ENCODE assay signal across 21 mouse cellular contexts in genomic region chr1:74088569-74088968, GRCm38 (mm10). TPM values are rescaled to one million over a fixed set of nuclear protein-coding genes. Genes with fewer than 3 reads are reported as not detected.
DNase-seq lines count a peak whose midpoint lies in the region; ATAC-seq and TF ChIP-seq lines count a peak whose summit lies in the region.
"Had no signal": no experiment of that assay in that cellular context is flagged by ENCODE, and none has a peak within 500 bp of the region (broad histone marks: within the 10 kb centered on the region; RNA-seq: fewer than 3 reads in every experiment).

No protein-coding gene starts in this region.

- H3K9ac ChIP-seq in kidney, embryonic 16.5 days (replicated peaks; ENCODE audit: low read length), result no peak overlapping the region
- no peak overlapping the region; the same call in 1 of the 2 replicates for H3K9ac ChIP-seq in embryonic facial prominence, embryonic 14.5 days (ENCODE audit: low read depth, low read length)
- no peak overlapping the region for H3K9ac ChIP-seq in limb, embryonic 15.5 days
- H3K9ac ChIP-seq: forebrain, embryonic 12.5 days had no signal

- TF ChIP-seq CTCF in kidney, adult 2 months (conservative IDR thresholded peaks at IDR 0.05; ENCODE audit: insufficient read depth, insufficient read length, low read depth, low read length), result no peak

- H3K4me2 ChIP-seq in kidney, embryonic 16.5 days (replicated peaks; ENCODE audit: low read depth, low read length), result no peak overlapping the region
- H3K4me2 ChIP-seq in embryonic facial prominence, embryonic 14.5 days (ENCODE audit: low read depth, low read length), result peak overlapping the region; percentile 66
- peak overlapping the region; percentile 55 for H3K4me2 ChIP-seq in limb, embryonic 15.5 days
- H3K4me2 ChIP-seq: forebrain, embryonic 12.5 days had no signal

- no peaks in the 10 kb centered on the region for H3K36me3 ChIP-seq in kidney, adult 2 months (ENCODE audit: control insufficient read depth, insufficient read depth, low read length)
- H3K36me3 ChIP-seq in kidney, embryonic 16.5 days (ENCODE audit: insufficient read depth, low read length), result no peaks in the 10 kb centered on the region
- no peaks in the 10 kb centered on the region for H3K36me3 ChIP-seq in embryonic facial prominence, embryonic 14.5 days (ENCODE audit: control insufficient read depth, insufficient read depth, low read length)
- H3K36me3 ChIP-seq in limb, embryonic 15.5 days, result no peaks in the 10 kb centered on the region
- H3K36me3 ChIP-seq: forebrain, embryonic 12.5 days; midbrain, embryonic 10.5 days had no signal

- no peak for ATAC-seq in kidney, embryonic 16.5 days (ENCODE audit: low FRiP score, low TSS enrichment)
- no peak for ATAC-seq in embryonic facial prominence, embryonic 14.5 days (ENCODE audit: low read depth)
- ATAC-seq in limb, embryonic 15.5 days (ENCODE audit: insufficient number of reproducible peaks, low FRiP score, low TSS enrichment, low read depth), result no peak

- H3K4me3 ChIP-seq in kidney, adult 2 months (ENCODE audit: insufficient read depth, low read depth, low read length), result peak overlapping the region; percentile 54; the same call in 1 of the 2 replicates
- no peak overlapping the region for H3K4me3 ChIP-seq in kidney, embryonic 16.5 days (ENCODE audit: low read length)
- no peak overlapping the region for H3K4me3 ChIP-seq in embryonic facial prominence, embryonic 14.5 days (ENCODE audit: low read depth, low read length)
- H3K4me3 ChIP-seq in limb, embryonic 15.5 days, result peak overlapping the region; percentile 46; the same call in 1 of the 2 replicates
- H3K4me3 ChIP-seq: forebrain, embryonic 12.5 days; left cerebral cortex, adult 2 months; midbrain, embryonic 10.5 days had no signal

- peak; percentile 97 for DNase-seq in heart, adult 11 months
- DNase-seq in heart, postnatal 25 days (ENCODE audit: low spot score), result no peak
- DNase-seq in kidney, adult 2 months, result no peak
- no peak for DNase-seq in embryonic facial prominence, embryonic 14.5 days (ENCODE audit: low spot score)
- DNase-seq in urinary bladder, postnatal 14 days (ENCODE audit: low spot score), result no peak
- DNase-seq: adrenal gland, postnatal 14 days; cerebellum, adult 9-11 months; kidney, adult 18-20 months; kidney, postnatal 36 days; layer of hippocampus, adult 9-11 months; lung, adult 18-20 months; retina, postnatal 1 day; thymus, adult 2 months had no signal

- TF ChIP-seq POLR2A in kidney, adult 2 months (IDR thresholded peaks at IDR 0.05; ENCODE audit: low read depth, low read length), result no peak

- H3K27ac ChIP-seq in kidney, adult 2 months (ENCODE audit: insufficient read depth, low read depth, low read length), result no peak overlapping the region
- H3K27ac ChIP-seq in kidney, embryonic 16.5 days (ENCODE audit: low read length), result no peak overlapping the region
- no peak overlapping the region for H3K27ac ChIP-seq in embryonic facial prominence, embryonic 14.5 days (replicated peaks; ENCODE audit: low read depth, low read length)
- H3K27ac ChIP-seq in limb, embryonic 15.5 days, result no peak overlapping the region
- H3K27ac ChIP-seq: forebrain, embryonic 12.5 days; left cerebral cortex, adult 2 months; macrophage; midbrain, embryonic 10.5 days had no signal

- no peaks in the 10 kb centered on the region for H3K9me3 ChIP-seq in kidney, embryonic 16.5 days (ENCODE audit: low read length)
- no peaks in the 10 kb centered on the region for H3K9me3 ChIP-seq in embryonic facial prominence, embryonic 14.5 days (ENCODE audit: control insufficient read depth, low read length)
- no peaks in the 10 kb centered on the region for H3K9me3 ChIP-seq in limb, embryonic 15.5 days
- H3K9me3 ChIP-seq: forebrain, embryonic 12.5 days; midbrain, embryonic 10.5 days had no signal

- WGBS in kidney, adult 2 months, result 68% methylated on average over 1 of the region's 1 CpGs
- 75% methylated on average over 1 of the region's 1 CpGs for WGBS in kidney, embryonic 16.5 days
- WGBS in embryonic facial prominence, embryonic 14.5 days, result 84% methylated on average over 1 of the region's 1 CpGs
- 71% methylated on average over 1 of the region's 1 CpGs for WGBS in limb, embryonic 15.5 days

- H3K27me3 ChIP-seq in kidney, adult 2 months (replicated peaks; ENCODE audit: control insufficient read depth, insufficient read depth, low read length), result no peaks in the 10 kb centered on the region
- H3K27me3 ChIP-seq in kidney, embryonic 16.5 days (ENCODE audit: insufficient read depth, low read length), result no peaks in the 10 kb centered on the region
- H3K27me3 ChIP-seq in embryonic facial prominence, embryonic 14.5 days (replicated peaks; ENCODE audit: control insufficient read depth, insufficient read depth, low read length), result no peaks in the 10 kb centered on the region
- no peaks in the 10 kb centered on the region for H3K27me3 ChIP-seq in limb, embryonic 15.5 days

- H3K4me1 ChIP-seq in kidney, adult 2 months (ENCODE audit: control insufficient read depth, insufficient read depth, low read length), result peaks cover 26% of the 10 kb centered on the region
- H3K4me1 ChIP-seq in kidney, embryonic 16.5 days (ENCODE audit: insufficient read depth, low read length), result peaks cover 46% of the 10 kb centered on the region
- peaks cover 47% of the 10 kb centered on the region for H3K4me1 ChIP-seq in embryonic facial prominence, embryonic 14.5 days (ENCODE audit: control insufficient read depth, insufficient read depth, low read length)
- peaks cover 72% of the 10 kb centered on the region for H3K4me1 ChIP-seq in limb, embryonic 15.5 days

- intact Hi-C loops in heart, postnatal 25 days (cut with DNase I), result no loop called here

RNA-seq across cellular contexts. Expression of gene Tns1, which starts 35.7 kb away (rescaled TPM):
- total RNA-seq in heart, postnatal 25 days (2021), result 100 to 1,000 TPM; 679 to 701 TPM
- polyA plus RNA-seq in kidney, adult 2 months (2012; rRNA removed), result 400 and 465 TPM in 2 replicates
- polyA plus RNA-seq in kidney, embryonic 16.5 days (2015; fragmentation: Nextera tagmentation; extraction: Ambion mirVana), result 77.3 and 78.3 TPM in 2 replicates
- polyA plus RNA-seq in embryonic facial prominence, embryonic 14.5 days (2014; fragmentation: Nextera tagmentation; extraction: Ambion mirVana), result 51.5 and 58.5 TPM in 2 replicates
- polyA plus RNA-seq in limb, embryonic 15.5 days (2015; fragmentation: Nextera tagmentation; extraction: Ambion mirVana), result 59.9 and 65.2 TPM in 2 replicates
- total RNA-seq: MEL had no signal

RNA-seq across cellular contexts. Expression of gene Rufy4, which starts 36.8 kb away (rescaled TPM):
- 1 to 10 TPM; 1.1 to 1.5 TPM for total RNA-seq in heart, postnatal 25 days (2021)
- polyA plus RNA-seq in kidney, adult 2 months (2012; rRNA removed), result 2.4 and 3.3 TPM in 2 replicates
- 0.22 and 0.32 TPM in 2 replicates for polyA plus RNA-seq in kidney, embryonic 16.5 days (2015; fragmentation: Nextera tagmentation; extraction: Ambion mirVana)
- 0.37 and 0.72 TPM in 2 replicates for polyA plus RNA-seq in embryonic facial prominence, embryonic 14.5 days (2014; fragmentation: Nextera tagmentation; extraction: Ambion mirVana)
- 0.35 and 0.84 TPM in 2 replicates for polyA plus RNA-seq in limb, embryonic 15.5 days (2015; fragmentation: Nextera tagmentation; extraction: Ambion mirVana)
- total RNA-seq: CH12.LX had no signal
- polyA plus RNA-seq: macrophage had no signal

Comparison
In these comparisons a context has a peak if more than half of its experiments do, and no peak if none do; other contexts are left out.
1. H3K4me3 ChIP-seq: peak in kidney, adult 2 months (single experiment) and limb, embryonic 15.5 days (single experiment); none in kidney, embryonic 16.5 days (single experiment) and embryonic facial prominence, embryonic 14.5 days (single experiment).